Mouse (Mus musculus) cerebellum, adult 2 months (tissue): ENCODE data around the gene Igf1r.

Experiments
- CTCF ChIP-seq: fragments of 200-500 bp; IDR thresholded peaks from 2 replicates; pipeline ENCODE4 v1.5.1; 2011; ENCODE audit warnings: low read depth, mild to moderate bottlenecking, control low read depth, low read length, moderate library complexity, borderline replicate concordance; ENCODE audit not compliant: insufficient read depth
- POLR2A ChIP-seq: fragments of 200-500 bp; IDR thresholded peaks from 2 replicates; pipeline ENCODE4 v1.6.1; 2011; ENCODE audit warnings: low read length, control low read depth, borderline replicate concordance; ENCODE audit not compliant: insufficient read depth

GRCm38 (mm10) chr7:67958045-67958444 is 5.4 kb downstream of the Igf1r start:
- TF ChIP-seq CTCF (no peak), POLR2A (no peak)
